Mouse (Mus musculus) myocyte (in vitro differentiated cells): Measurements from ENCODE around the gene Cpeb1. TPM values are rescaled to one million over a fixed set of nuclear protein-coding genes. Genes with fewer than 3 reads are reported as not detected.

Source experiments
- H3K27me3 ChIP-seq: one replicate; pipeline ENCODE4 v1.6.1; 2011; ENCODE audit not compliant: control insufficient read depth, insufficient read depth, insufficient read length
- H3K36me3 ChIP-seq: one replicate; pipeline ENCODE4 v1.6.1; 2011; ENCODE audit not compliant: control insufficient read depth, insufficient read depth
- H3K4me2 ChIP-seq: one replicate; pipeline ENCODE4 v1.6.1; 2011; ENCODE audit warnings: low read depth, control low read depth
- H3K4me3 ChIP-seq: one replicate; pipeline ENCODE4 v1.5.1; 2011; ENCODE audit warnings: mild to moderate bottlenecking, control low read depth, moderate library complexity
- H3K79me2 ChIP-seq: one replicate; pipeline ENCODE4 v1.6.1; 2011; ENCODE audit not compliant: control insufficient read depth, insufficient read depth
- H3ac ChIP-seq: one replicate; pipeline ENCODE4 v1.6.1; 2011; ENCODE audit not compliant: control insufficient read depth, insufficient read length
- CEBPB ChIP-seq: IDR thresholded peaks from 2 replicates; pipeline ENCODE4 v1.6.1; 2011; ENCODE audit warnings: mild to moderate bottlenecking, moderate library complexity; ENCODE audit not compliant: poor library complexity, insufficient read depth, severe bottlenecking
- E2F4 ChIP-seq: IDR thresholded peaks from one replicate; pipeline ENCODE4 v1.6.1; 2011; ENCODE audit warnings: mild to moderate bottlenecking, control low read depth, moderate library complexity; ENCODE audit not compliant: insufficient read depth
- MAX ChIP-seq: IDR thresholded peaks from one replicate; pipeline ENCODE4 v1.6.1; 2011; ENCODE audit warnings: low read depth, mild to moderate bottlenecking, control low read depth
- MYOD1 ChIP-seq, 3 experiments: IDR thresholded peaks; one replicate each; pipeline ENCODE4 v1.6.1; 2011; ENCODE audit warnings: control low read depth in 2 of 3, low read depth in 2 of 3, mild to moderate bottlenecking in 2 of 3, moderate library complexity in 1 of 3; ENCODE audit not compliant: insufficient read length in 2 of 3, control insufficient read depth in 1 of 3
- MYOG ChIP-seq, 3 experiments: IDR thresholded peaks; one replicate each; pipeline ENCODE4 v1.6.1; 2011; ENCODE audit warnings: control low read depth in 2 of 3, low read depth in 2 of 3, mild to moderate bottlenecking in 2 of 3; ENCODE audit not compliant: insufficient read length in 2 of 3, control insufficient read depth in 1 of 3, insufficient read depth in 1 of 3
- POLR2A ChIP-seq: IDR thresholded peaks from one replicate; pipeline ENCODE4 v1.6.1; 2011; ENCODE audit warnings: low read depth, mild to moderate bottlenecking, control low read depth, moderate library complexity; ENCODE audit not compliant: insufficient read length
- POLR2AphosphoS2 ChIP-seq: IDR thresholded peaks from one replicate; pipeline ENCODE4 v1.6.1; 2011; ENCODE audit warnings: low read depth, control low read depth; ENCODE audit not compliant: insufficient read length
- REST ChIP-seq: IDR thresholded peaks from one replicate; pipeline ENCODE4 v1.6.1; 2011; ENCODE audit warnings: mild to moderate bottlenecking, control low read depth, moderate library complexity; ENCODE audit not compliant: insufficient read depth, insufficient read length
- SRF ChIP-seq: IDR thresholded peaks from one replicate; pipeline ENCODE4 v1.6.1; 2011; ENCODE audit warnings: low read depth; ENCODE audit not compliant: control insufficient read depth, insufficient read length
- TCF12 ChIP-seq: IDR thresholded peaks from one replicate; pipeline ENCODE4 v1.6.1; 2011; ENCODE audit warnings: mild to moderate bottlenecking, control low read depth; ENCODE audit not compliant: poor library complexity, insufficient read depth, severe bottlenecking
- TCF3 ChIP-seq: IDR thresholded peaks from one replicate; pipeline ENCODE4 v1.6.1; 2011; ENCODE audit warnings: low read depth, control low read depth; ENCODE audit not compliant: insufficient read length
- USF1 ChIP-seq: IDR thresholded peaks from one replicate; pipeline ENCODE4 v1.6.1; 2011; ENCODE audit warnings: low read depth, mild to moderate bottlenecking, control low read depth, moderate library complexity
- polyA plus RNA-seq: library from polyadenylated mRNA; unstranded; fragments of >200 nt; fragmentation: generic; extraction: Trizol; gene quantifications from one replicate; pipeline ENCODE4 v1.2.1, GENCODE M21; 2012; ENCODE audit warnings: missing spikeins

The Cpeb1 gene
- polyA plus RNA-seq, 1 experiment, result 1.3 TPM

- H3K79me2 ChIP-seq, result no peaks in the 10 kb centered on the region
- no peak overlapping the region for H3K4me3 ChIP-seq
- H3K36me3 ChIP-seq, result no peaks in the 10 kb centered on the region
- H3K27me3 ChIP-seq, result no peaks in the 10 kb centered on the region
- H3K4me2 ChIP-seq, result no peak overlapping the region
- no peak overlapping the region for H3ac ChIP-seq
- TF ChIP-seq USF1, result no peak
- TF ChIP-seq MYOG (IDR thresholded peaks at IDR 0.05; ENCODE audit: control insufficient read depth in 1 of 3, insufficient read depth in 1 of 3, insufficient read length in 2 of 3, low read depth in 2 of 3), result no peak
- no peak for TF ChIP-seq SRF
Measured at GRCm38 (mm10) chr7:81304675-81305074, 150.6 kb downstream of the Cpeb1 start.

GRCm38 (mm10) chr7:81304100-81304499, 151.2 kb downstream of the Cpeb1 start:
- H3ac ChIP-seq, result no peak overlapping the region
- no peaks in the 10 kb centered on the region for H3K36me3 ChIP-seq
- TF ChIP-seq MAX (no peak), MYOD1 (IDR thresholded peaks at IDR 0.05; ENCODE audit: control insufficient read depth in 1 of 3, insufficient read length in 2 of 3, low read depth in 2 of 3) (no peak), E2F4 (no peak), CEBPB (no peak), POLR2A (no peak), TCF3 (no peak), REST (no peak)
- H3K27me3 ChIP-seq, result no peaks in the 10 kb centered on the region
- H3K79me2 ChIP-seq, result no peaks in the 10 kb centered on the region
- H3K4me3 ChIP-seq, result no peak overlapping the region
- H3K4me2 ChIP-seq, result no peak overlapping the region

DNA sequence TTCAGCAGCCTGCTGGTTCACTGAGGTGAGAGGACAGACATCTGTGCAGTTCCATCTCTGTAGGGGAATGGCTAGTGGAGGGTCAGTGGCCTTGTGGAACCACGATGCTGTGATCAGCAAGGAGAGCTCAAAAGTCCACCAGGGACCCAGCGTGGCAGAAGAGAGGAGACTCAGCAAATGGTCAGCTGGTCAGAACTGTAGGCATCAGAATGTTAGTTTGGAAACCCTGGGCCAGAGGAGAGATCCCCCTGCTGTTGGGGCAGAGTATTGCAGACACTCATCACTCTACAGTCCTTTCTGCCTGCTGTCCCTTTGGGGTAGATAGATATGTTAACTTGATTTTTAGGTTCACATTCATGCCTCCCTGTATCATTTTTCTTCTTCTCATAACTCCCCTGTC, 151.6 kb downstream of the Cpeb1 start:
- H3K4me3 ChIP-seq, result no peak overlapping the region
- no peak overlapping the region for H3K4me2 ChIP-seq
- H3K36me3 ChIP-seq, result no peaks in the 10 kb centered on the region
- no peaks in the 10 kb centered on the region for H3K27me3 ChIP-seq
- no peak overlapping the region for H3ac ChIP-seq
- no peaks in the 10 kb centered on the region for H3K79me2 ChIP-seq
- TF ChIP-seq USF1 (no peak), MAX (no peak), CEBPB (no peak), SRF (no peak), REST (no peak), MYOG (IDR thresholded peaks at IDR 0.05; ENCODE audit: control insufficient read depth in 1 of 3, insufficient read depth in 1 of 3, insufficient read length in 2 of 3, low read depth in 2 of 3) (no peak)

DNA sequence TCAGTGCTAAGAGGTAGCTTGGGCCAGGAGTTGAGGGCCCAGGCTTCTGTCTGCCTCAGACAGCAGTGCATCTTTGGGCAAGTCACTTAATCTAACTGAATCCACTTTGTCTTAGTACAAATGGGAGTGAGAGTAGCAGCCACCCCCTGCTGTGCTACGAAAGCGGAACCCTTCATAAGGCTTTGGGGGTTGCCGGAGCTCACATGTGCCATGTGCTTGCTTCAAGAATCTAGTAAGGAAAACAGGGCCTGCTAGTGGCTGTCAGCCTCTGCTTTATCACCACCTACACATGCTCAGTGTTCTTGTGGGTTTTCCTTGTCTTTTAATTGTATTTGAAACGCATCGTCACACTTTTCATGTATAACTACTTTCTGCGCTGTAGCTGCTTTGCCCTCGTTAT, 153.9 kb downstream of the Cpeb1 start:
- no peaks in the 10 kb centered on the region for H3K36me3 ChIP-seq
- TF ChIP-seq POLR2AphosphoS2 (no peak), MYOD1 (IDR thresholded peaks at IDR 0.05; ENCODE audit: control insufficient read depth in 1 of 3, insufficient read length in 2 of 3, low read depth in 2 of 3) (no peak), CEBPB (no peak), POLR2A (no peak), TCF12 (no peak), MAX (no peak), E2F4 (no peak), USF1 (no peak), MYOG (IDR thresholded peaks at IDR 0.05; ENCODE audit: control insufficient read depth in 1 of 3, insufficient read depth in 1 of 3, insufficient read length in 2 of 3, low read depth in 2 of 3) (no peak), REST (no peak), SRF (no peak), TCF3 (no peak)
- no peaks in the 10 kb centered on the region for H3K27me3 ChIP-seq
- H3K4me2 ChIP-seq, result no peak overlapping the region
- no peak overlapping the region for H3ac ChIP-seq
- H3K79me2 ChIP-seq, result no peaks in the 10 kb centered on the region
- no peak overlapping the region for H3K4me3 ChIP-seq

- no peak overlapping the region for H3K4me3 ChIP-seq
- TF ChIP-seq MAX, result no peak
- no peak for TF ChIP-seq SRF
- no peak for TF ChIP-seq CEBPB
- no peak for TF ChIP-seq POLR2AphosphoS2
- no peak for TF ChIP-seq TCF12
- TF ChIP-seq USF1, result no peak
- TF ChIP-seq TCF3, result no peak
- no peak for TF ChIP-seq E2F4
- TF ChIP-seq MYOG (IDR thresholded peaks at IDR 0.05; ENCODE audit: control insufficient read depth in 1 of 3, insufficient read depth in 1 of 3, insufficient read length in 2 of 3, low read depth in 2 of 3), result no peak
- TF ChIP-seq MYOD1 (IDR thresholded peaks at IDR 0.05; ENCODE audit: control insufficient read depth in 1 of 3, insufficient read length in 2 of 3, low read depth in 2 of 3), result no peak
- no peak for TF ChIP-seq POLR2A
- no peak for TF ChIP-seq REST
Measured at GRCm38 (mm10) chr7:81298206-81298605, 157.1 kb downstream of the Cpeb1 start.

More at GRCm38 (mm10) chr7:81298206-81298605, 157.1 kb downstream of the Cpeb1 start:
- Histone ChIP-seq H3ac (no peak overlapping the region), H3K36me3 (no peaks in the 10 kb centered on the region), H3K79me2 (no peaks in the 10 kb centered on the region), H3K4me2 (no peak overlapping the region), H3K27me3 (no peaks in the 10 kb centered on the region)

Other genes starting within 250 kb of the Cpeb1 start
- gene Pde8a, start 241.9 kb downstream of the Cpeb1 start, polyA plus RNA-seq, result 3.5 TPM
- 2,418 TPM for gene Rps17, start 110.2 kb downstream of the Cpeb1 start, polyA plus RNA-seq
- not detected for gene Ap3b2, start 38.5 kb upstream of the Cpeb1 start, polyA plus RNA-seq
- gene BC048679, start 42.8 kb upstream of the Cpeb1 start, polyA plus RNA-seq, result not detected
- gene Fsd2, start 111.5 kb upstream of the Cpeb1 start, polyA plus RNA-seq, result 4.8 TPM
- 4.0 TPM for gene Whamm, start 115.8 kb upstream of the Cpeb1 start, polyA plus RNA-seq